In genomic region chr1:171088237-171088869, GRCm38 (mm10) we compare ENCODE assay signal across 8 mouse cellular contexts. TPM values are rescaled to one million over a fixed set of nuclear protein-coding genes. Genes with fewer than 3 reads are reported as not detected.
DNase-seq lines count a peak whose midpoint lies in the region; ATAC-seq and TF ChIP-seq lines count a peak whose summit lies in the region.
"Not testable (repeated sequence)": the region's sequence is repeated elsewhere in the genome, so short reads cannot be mapped to it uniquely, and the experiment has no call there.

No protein-coding gene starts in this region.

- 0 out of 2 replicates have a peak overlapping the region, but pooled peaks have one; percentile 7 for H3K4me3 ChIP-seq in embryonic facial prominence, embryonic 13.5 days
- H3K4me3 ChIP-seq in heart, embryonic 10.5 days = peak overlapping the region; percentile 35
- H3K4me3 ChIP-seq in hindbrain, embryonic 15.5 days = peak overlapping the region; percentile 20
- not testable (repeated sequence) for H3K4me3 ChIP-seq in liver, embryonic 16.5 days (ENCODE audit: low read depth, low read length); stomach, postnatal 0 days (ENCODE audit: low read depth, low read length)
- peak overlapping the region; percentile 12; the same call in 1 of the 2 replicates for H3K4me3 ChIP-seq in midbrain, postnatal 0 days (ENCODE audit: low read depth, low read length)

- ATAC-seq in embryonic facial prominence, embryonic 13.5 days (ENCODE audit: insufficient number of reproducible peaks, insufficient read depth, low FRiP score, low TSS enrichment, low read depth); hindbrain, embryonic 15.5 days (ENCODE audit: low FRiP score, low read depth); liver, embryonic 16.5 days (ENCODE audit: low read depth); midbrain, postnatal 0 days (ENCODE audit: low FRiP score); stomach, postnatal 0 days (ENCODE audit: low FRiP score, low TSS enrichment): not testable (repeated sequence)

- not testable (repeated sequence) for H3K9me3 ChIP-seq in embryonic facial prominence, embryonic 13.5 days; heart, embryonic 10.5 days; hindbrain, embryonic 15.5 days; liver, embryonic 16.5 days (replicated peaks; ENCODE audit: control insufficient read depth, low read length); midbrain, postnatal 0 days (ENCODE audit: low read length); stomach, postnatal 0 days (ENCODE audit: control insufficient read depth, low read length)

- not testable (repeated sequence) for TF ChIP-seq CTCF in midbrain, postnatal 0 days (IDR thresholded peaks at IDR 0.05); stomach, postnatal 0 days (IDR thresholded peaks at IDR 0.05; ENCODE audit: low read depth)

- not testable (repeated sequence) for H3K27ac ChIP-seq in embryonic facial prominence, embryonic 13.5 days; heart, embryonic 10.5 days; hindbrain, embryonic 15.5 days (replicated peaks); liver, embryonic 16.5 days (ENCODE audit: low read length); midbrain, postnatal 0 days (ENCODE audit: low read depth, low read length); stomach, postnatal 0 days (replicated peaks)

- not testable (repeated sequence) for H3K36me3 ChIP-seq in embryonic facial prominence, embryonic 13.5 days; heart, embryonic 10.5 days; hindbrain, embryonic 15.5 days; liver, embryonic 16.5 days (ENCODE audit: control insufficient read depth, insufficient read depth); midbrain, postnatal 0 days (ENCODE audit: insufficient read depth, low read length); stomach, postnatal 0 days (ENCODE audit: control insufficient read depth, insufficient read depth, low read length)

- WGBS in embryonic facial prominence, embryonic 13.5 days = 5% methylated on average over 10 of the region's 10 CpGs
- under 1% methylated on average over 10 of the region's 10 CpGs for WGBS in heart, embryonic 10.5 days
- 6% methylated on average over 10 of the region's 10 CpGs for WGBS in hindbrain, embryonic 15.5 days
- WGBS in liver, embryonic 16.5 days (ENCODE audit: insufficient replicate concordance) = 3% methylated on average over 10 of the region's 10 CpGs
- WGBS in midbrain, postnatal 0 days = 5% methylated on average over 10 of the region's 10 CpGs
- 2% methylated on average over 10 of the region's 10 CpGs for WGBS in stomach, postnatal 0 days

- H3K4me1 ChIP-seq in embryonic facial prominence, embryonic 13.5 days; heart, embryonic 10.5 days; hindbrain, embryonic 15.5 days (replicated peaks); liver, embryonic 16.5 days (ENCODE audit: control insufficient read depth, low read depth, low read length); midbrain, postnatal 0 days (ENCODE audit: insufficient read depth, low read length); stomach, postnatal 0 days (replicated peaks; ENCODE audit: control insufficient read depth, insufficient read depth): not testable (repeated sequence)

- DNase-seq in NIH3T3 (ENCODE audit: low read depth) = peak; percentile 17
- DNase-seq in heart, embryonic 10.5 days (ENCODE audit: low spot score); midbrain, postnatal 0 days (ENCODE audit: low spot score): not testable (repeated sequence)
- peak; percentile 15 for DNase-seq in left cerebral cortex, postnatal 4 days
- peak; percentile 32 for DNase-seq in stomach, postnatal 0 days (ENCODE audit: low spot score)

- not testable (repeated sequence) for TF ChIP-seq EP300 in stomach, postnatal 0 days (optimal IDR thresholded peaks at IDR 0.05)

- peaks cover 20% of the 10 kb centered on the region for H3K27me3 ChIP-seq in embryonic facial prominence, embryonic 13.5 days
- peaks cover 16% of the 10 kb centered on the region for H3K27me3 ChIP-seq in heart, embryonic 10.5 days (ENCODE audit: insufficient read depth, poor library complexity, severe bottlenecking)
- H3K27me3 ChIP-seq in hindbrain, embryonic 15.5 days = peaks cover 13% of the 10 kb centered on the region
- peaks cover 15% of the 10 kb centered on the region for H3K27me3 ChIP-seq in liver, embryonic 16.5 days (ENCODE audit: control insufficient read depth, insufficient read depth, low read depth, low read length)
- H3K27me3 ChIP-seq in midbrain, postnatal 0 days (ENCODE audit: insufficient read depth, low read length); stomach, postnatal 0 days (ENCODE audit: control insufficient read depth, insufficient read depth, low read length): not testable (repeated sequence)

- intact Hi-C loops in left cerebral cortex, postnatal 4 days (cut with DNase I) = not testable (repeated sequence)

- peak overlapping the region; percentile 51 for H3K4me2 ChIP-seq in embryonic facial prominence, embryonic 13.5 days
- peak overlapping the region; percentile 44 for H3K4me2 ChIP-seq in hindbrain, embryonic 15.5 days
- peak overlapping the region; percentile 38 for H3K4me2 ChIP-seq in liver, embryonic 16.5 days (ENCODE audit: low read depth, low read length)
- peak overlapping the region; percentile 30 for H3K4me2 ChIP-seq in midbrain, postnatal 0 days (ENCODE audit: low read depth, low read length, poor library complexity, severe bottlenecking)
- not testable (repeated sequence) for H3K4me2 ChIP-seq in stomach, postnatal 0 days (replicated peaks; ENCODE audit: low read depth)

- H3K9ac ChIP-seq in embryonic facial prominence, embryonic 13.5 days; hindbrain, embryonic 15.5 days; liver, embryonic 16.5 days (ENCODE audit: low read depth, low read length); midbrain, postnatal 0 days (replicated peaks; ENCODE audit: low read length, poor library complexity, severe bottlenecking); stomach, postnatal 0 days (ENCODE audit: low read length): not testable (repeated sequence)

RNA-seq across cellular contexts. Expression of gene Fcgr3, which starts 23.6 kb away (rescaled TPM):
- 9.4 and 10.1 TPM in 2 replicates for polyA plus RNA-seq in embryonic facial prominence, embryonic 13.5 days (2015; fragmentation: Nextera tagmentation; extraction: Ambion mirVana)
- polyA plus RNA-seq in heart, embryonic 10.5 days (2016; fragmentation: Nextera tagmentation; extraction: Ambion mirVana) = 1.3 and 4.1 TPM in 2 replicates
- polyA plus RNA-seq in hindbrain, embryonic 15.5 days (2015; fragmentation: Nextera tagmentation; extraction: Ambion mirVana) = 9.6 and 12.3 TPM in 2 replicates
- total RNA-seq in left cerebral cortex, postnatal 4 days (2021) = 1 to 10 TPM; 6.7 to 7.0 TPM
- polyA plus RNA-seq in liver, embryonic 16.5 days (2015; fragmentation: Nextera tagmentation; extraction: Ambion mirVana) = 28.6 and 30.3 TPM in 2 replicates
- total RNA-seq in midbrain, postnatal 0 days (2014; rRNA removed) = 18.1 and 19.8 TPM in 2 replicates
- 12.8 and 14.2 TPM in 2 replicates for polyA plus RNA-seq in midbrain, postnatal 0 days (2015; fragmentation: Nextera tagmentation; extraction: Ambion mirVana)
- 17.9 and 21.0 TPM in 2 replicates for polyA plus RNA-seq in stomach, postnatal 0 days (2015; fragmentation: Nextera tagmentation; extraction: Ambion mirVana)

RNA-seq across cellular contexts. Expression of gene Cfap126, which starts 25.4 kb away (rescaled TPM):
- 1.3 and 2.1 TPM in 2 replicates for polyA plus RNA-seq in embryonic facial prominence, embryonic 13.5 days (2015; fragmentation: Nextera tagmentation; extraction: Ambion mirVana)
- polyA plus RNA-seq in heart, embryonic 10.5 days (2016; fragmentation: Nextera tagmentation; extraction: Ambion mirVana) = 1.6 and 3.7 TPM in 2 replicates
- 7.7 and 14.1 TPM in 2 replicates for polyA plus RNA-seq in hindbrain, embryonic 15.5 days (2015; fragmentation: Nextera tagmentation; extraction: Ambion mirVana)
- 1 to 10 TPM in 1 of 2 experiments, under 1 TPM in 1; 0.91 to 1.6 TPM for total RNA-seq in left cerebral cortex, postnatal 4 days (2021)
- polyA plus RNA-seq in liver, embryonic 16.5 days (2015; fragmentation: Nextera tagmentation; extraction: Ambion mirVana) = 1.8 and 2.1 TPM in 2 replicates
- 0.38 and 1.5 TPM in 2 replicates for total RNA-seq in midbrain, postnatal 0 days (2014; rRNA removed)
- 6.0 and 8.1 TPM in 2 replicates for polyA plus RNA-seq in midbrain, postnatal 0 days (2015; fragmentation: Nextera tagmentation; extraction: Ambion mirVana)
- 3.7 and 4.0 TPM in 2 replicates for polyA plus RNA-seq in stomach, postnatal 0 days (2015; fragmentation: Nextera tagmentation; extraction: Ambion mirVana)
